Comparison of ENCODE assay signal across 10 mouse cellular contexts in genomic region chr1:133911456-133911855, GRCm38 (mm10). TPM values are rescaled to one million over a fixed set of nuclear protein-coding genes. Genes with fewer than 3 reads are reported as not detected.
A peak's percentile ranks its signal among the peaks of the same experiment; 100 is the strongest.
DNase-seq lines count a peak whose midpoint lies in the region; ATAC-seq and TF ChIP-seq lines count a peak whose summit lies in the region.
"Had no signal": no experiment of that assay in that cellular context is flagged by ENCODE, and none has a peak within 500 bp of the region (broad histone marks: within the 10 kb centered on the region; RNA-seq: fewer than 3 reads in every experiment).

No protein-coding gene starts in this region.

- no peak for ATAC-seq in CD4-positive, CD25-positive, alpha-beta regulatory T cell, adult 4 months
- 0 out of 2 replicates have a peak, but pooled peaks have one; percentile 31 for ATAC-seq in midbrain, embryonic 11.5 days (ENCODE audit: low FRiP score)
- no peak for ATAC-seq in midbrain, embryonic 16.5 days
- no peak for ATAC-seq in liver, embryonic 14.5 days (ENCODE audit: insufficient read depth)

- no peak overlapping the region for H3K4me3 ChIP-seq in midbrain, embryonic 11.5 days (ENCODE audit: low read depth, low read length)
- H3K4me3 ChIP-seq in midbrain, embryonic 16.5 days (ENCODE audit: low read depth, low read length): no peak overlapping the region
- no peak overlapping the region for H3K4me3 ChIP-seq in liver, embryonic 14.5 days (ENCODE audit: insufficient read depth in 1 of 2, low read depth in 2 of 2, low read length in 2 of 2)
- H3K4me3 ChIP-seq: heart, embryonic 13.5 days; myocyte had no signal

- H3K9me3 ChIP-seq in midbrain, embryonic 11.5 days (ENCODE audit: control insufficient read depth, low read length): no peaks in the 10 kb centered on the region
- H3K9me3 ChIP-seq in midbrain, embryonic 16.5 days (replicated peaks; ENCODE audit: control insufficient read depth, low read length, poor library complexity, severe bottlenecking): no peaks in the 10 kb centered on the region
- H3K9me3 ChIP-seq in liver, embryonic 14.5 days (ENCODE audit: control insufficient read depth, low read length): no peaks in the 10 kb centered on the region
- H3K9me3 ChIP-seq: heart, embryonic 13.5 days had no signal

- H3K27me3 ChIP-seq in midbrain, embryonic 11.5 days (ENCODE audit: control insufficient read depth, insufficient read depth, low read length): no peaks in the 10 kb centered on the region
- H3K27me3 ChIP-seq in midbrain, embryonic 16.5 days (ENCODE audit: control insufficient read depth, insufficient read depth, low read depth, low read length): no peaks in the 10 kb centered on the region
- peaks cover 16% of the 10 kb centered on the region for H3K27me3 ChIP-seq in liver, embryonic 14.5 days (ENCODE audit: control insufficient read depth, insufficient read depth, low read length)

- H3K36me3 ChIP-seq in midbrain, embryonic 11.5 days (ENCODE audit: control insufficient read depth, insufficient read depth, low read length): no peaks in the 10 kb centered on the region
- H3K36me3 ChIP-seq in midbrain, embryonic 16.5 days (ENCODE audit: control insufficient read depth, insufficient read depth, low read length): no peaks in the 10 kb centered on the region
- H3K36me3 ChIP-seq in liver, embryonic 14.5 days (replicated peaks; ENCODE audit: control insufficient read depth, insufficient read depth, low read depth): no peaks in the 10 kb centered on the region
- H3K36me3 ChIP-seq: heart, embryonic 13.5 days had no signal

- TF ChIP-seq CTCF in liver, embryonic 14.5 days (IDR thresholded peaks at IDR 0.05; ENCODE audit: low read depth): peak; percentile 97

- H3K4me2 ChIP-seq in midbrain, embryonic 11.5 days: no peak overlapping the region
- no peak overlapping the region for H3K4me2 ChIP-seq in midbrain, embryonic 16.5 days (ENCODE audit: low read length)
- no peak overlapping the region for H3K4me2 ChIP-seq in liver, embryonic 14.5 days (ENCODE audit: low read depth)
- H3K4me2 ChIP-seq: heart, embryonic 13.5 days had no signal

- TF ChIP-seq EP300 in liver, embryonic 14.5 days (IDR thresholded peaks at IDR 0.05; ENCODE audit: low read depth): no peak

- peak; percentile 71 for DNase-seq in CD4-positive, CD25-positive, alpha-beta regulatory T cell, adult 2 months (ENCODE audit: low read depth, low spot score)
- peak; percentile 96 for DNase-seq in midbrain, embryonic 11.5 days (ENCODE audit: low spot score, missing footprints)
- peak; percentile 80 for DNase-seq in cerebellum, adult 9-10 months
- peak; percentile 73 for DNase-seq in heart, adult 8-10 months (ENCODE audit: low spot score)
- DNase-seq in liver, embryonic 14.5 days (ENCODE audit: low read depth in 3 of 3, low spot score in 3 of 3): peak in 1 of 3 experiments; percentile 53
- peak; percentile 73 for DNase-seq in right cerebral cortex, postnatal 14 days

- peaks cover 18% of the 10 kb centered on the region for H3K4me1 ChIP-seq in midbrain, embryonic 11.5 days (ENCODE audit: control insufficient read depth, insufficient read depth, low read length)
- H3K4me1 ChIP-seq in midbrain, embryonic 16.5 days (ENCODE audit: control insufficient read depth, insufficient read depth, low read length): peaks cover 24% of the 10 kb centered on the region
- peaks cover 0 to 17% of the 10 kb centered on the region in 2 experiments for H3K4me1 ChIP-seq in liver, embryonic 14.5 days (replicated peaks; ENCODE audit: control insufficient read depth in 2 of 2, insufficient read depth in 2 of 2, low read length in 1 of 2)

- WGBS in midbrain, embryonic 11.5 days: 22% methylated on average over 4 of the region's 4 CpGs
- 27% methylated on average over 4 of the region's 4 CpGs for WGBS in midbrain, embryonic 16.5 days
- 25% methylated on average over 4 of the region's 4 CpGs for WGBS in liver, embryonic 14.5 days (ENCODE audit: insufficient replicate concordance)

- no peak overlapping the region for H3K9ac ChIP-seq in midbrain, embryonic 11.5 days (ENCODE audit: low read length)
- H3K9ac ChIP-seq in midbrain, embryonic 16.5 days (ENCODE audit: low read depth, low read length): no peak overlapping the region
- no peak overlapping the region for H3K9ac ChIP-seq in liver, embryonic 14.5 days (replicated peaks)
- H3K9ac ChIP-seq: heart, embryonic 13.5 days had no signal

- H3K27ac ChIP-seq in midbrain, embryonic 11.5 days (ENCODE audit: low read depth, low read length): no peak overlapping the region
- H3K27ac ChIP-seq in midbrain, embryonic 16.5 days (ENCODE audit: low read length): no peak overlapping the region
- H3K27ac ChIP-seq in liver, embryonic 14.5 days: no peak overlapping the region
- H3K27ac ChIP-seq: heart, embryonic 13.5 days had no signal

RNA-seq across cellular contexts. Expression of gene Optc, which starts 3.7 kb away (rescaled TPM):
- polyA plus RNA-seq in CD4-positive, CD25-positive, alpha-beta regulatory T cell, adult 4 months (2017; shearing (Covaris generic)): not detected
- polyA plus RNA-seq in midbrain, embryonic 11.5 days (2014; fragmentation: Nextera tagmentation; extraction: Ambion mirVana): 1.6 and 1.9 TPM in 2 replicates
- 2.3 and 3.7 TPM in 2 replicates for polyA plus RNA-seq in midbrain, embryonic 16.5 days (2015; fragmentation: Nextera tagmentation; extraction: Ambion mirVana)
- total RNA-seq in heart, adult 8-10 months (2022): under 1 TPM in 2 of 4 experiments, not detected in 2; 0.31 to 0.44 TPM
- 0.11 and 0.23 TPM in 2 replicates for polyA plus RNA-seq in liver, embryonic 14.5 days (2012; rRNA removed)
- not detected in 2 replicates for polyA plus RNA-seq in liver, embryonic 14.5 days (2014; fragmentation: Nextera tagmentation; extraction: Ambion mirVana)

RNA-seq across cellular contexts. Expression of gene Prelp, which starts 9.8 kb away (rescaled TPM):
- not detected for polyA plus RNA-seq in CD4-positive, CD25-positive, alpha-beta regulatory T cell, adult 4 months (2017; shearing (Covaris generic))
- polyA plus RNA-seq in midbrain, embryonic 11.5 days (2014; fragmentation: Nextera tagmentation; extraction: Ambion mirVana): 1.1 and 1.7 TPM in 2 replicates
- 8.1 and 9.1 TPM in 2 replicates for polyA plus RNA-seq in midbrain, embryonic 16.5 days (2015; fragmentation: Nextera tagmentation; extraction: Ambion mirVana)
- total RNA-seq in heart, adult 8-10 months (2022): 10 to 100 TPM; 26.0 to 28.4 (median 27.1) TPM
- 1.6 and 1.7 TPM in 2 replicates for polyA plus RNA-seq in liver, embryonic 14.5 days (2012; rRNA removed)
- polyA plus RNA-seq in liver, embryonic 14.5 days (2014; fragmentation: Nextera tagmentation; extraction: Ambion mirVana): 1.9 and 2.1 TPM in 2 replicates
